Mouse (Mus musculus) inflammation-experienced regulatory T-cells, adult 6 months (primary cell): Measurements from ENCODE around the gene Olfr715b. TPM values are rescaled to one million over a fixed set of nuclear protein-coding genes. Genes with fewer than 3 reads are reported as not detected.
"Not testable (repeated sequence)": the region's sequence is repeated elsewhere in the genome, so short reads cannot be mapped to it uniquely, and the experiment has no call there.

ENCODE experiments used
- ATAC-seq: one replicate; pipeline ENCODE4 v1.8.0; 2017
- polyA plus RNA-seq, 3 experiments: library from polyadenylated mRNA; unstranded; fragments of 100-300 nt; shearing (Covaris generic); gene quantifications; one replicate each; pipeline ENCODE4 v1.2.1; 2017

The Olfr715b gene
- polyA plus RNA-seq = under 1 TPM in 1 of 3 experiments, not detected in 2; 0.17 TPM

- ATAC-seq = not testable (repeated sequence)
Measured at GRCm38 (mm10) chr7:107110269-107110668, at the start of gene Olfr715b. Gene Olfr715b, minus strand, starts transcription at chr7:107110369.

GRCm38 (mm10) chr7:107138027-107138426 is 27.9 kb upstream of the Olfr715b start, which contains the start of gene Olfr716:
Gene Olfr716, plus strand, starts transcription at chr7:107138327.
- not testable (repeated sequence) for ATAC-seq

GRCm38 (mm10) chr7:107130983-107131382 is 20.8 kb upstream of the Olfr715b start, which contains the start of gene Olfr715:
Gene Olfr715, minus strand, starts transcription at chr7:107131083.
- not testable (repeated sequence) for ATAC-seq

GRCm38 (mm10) chr7:107092920-107093319 is 17.2 kb downstream of the Olfr715b start, which contains the start of gene Olfr17:
Gene Olfr17, plus strand, starts transcription at chr7:107093220.
- ATAC-seq = no peak

GRCm38 (mm10) chr7:107070681-107071080 is 39.5 kb downstream of the Olfr715b start, which contains the start of gene Olfr714:
Gene Olfr714, plus strand, starts transcription at chr7:107070981.
- ATAC-seq = no peak

Other genes with a start within 250 kb of the Olfr715b start
- gene Olfr704, start 247.2 kb downstream of the Olfr715b start, polyA plus RNA-seq = not detected
- not detected for gene Olfr705, start 233.5 kb downstream of the Olfr715b start, polyA plus RNA-seq
- not detected for gene Olfr706, start 222.2 kb downstream of the Olfr715b start, polyA plus RNA-seq
- not detected for gene Olfr707, start 209.1 kb downstream of the Olfr715b start, polyA plus RNA-seq
- gene Olfr1532-ps1, start 202.4 kb downstream of the Olfr715b start, polyA plus RNA-seq = not detected
- gene Olfr709-ps1, start 178.2 kb downstream of the Olfr715b start, polyA plus RNA-seq = not detected
- not detected for gene Olfr710, start 162.1 kb downstream of the Olfr715b start, polyA plus RNA-seq
- not detected for gene Olfr6, start 146.4 kb downstream of the Olfr715b start, polyA plus RNA-seq
- gene Olfr711, start 134.9 kb downstream of the Olfr715b start, polyA plus RNA-seq = not detected
- not detected for gene Olfr2, start 104.3 kb downstream of the Olfr715b start, polyA plus RNA-seq
- not detected for gene Olfr713, start 79.2 kb downstream of the Olfr715b start, polyA plus RNA-seq
- gene Olfr714, start 39.4 kb downstream of the Olfr715b start, polyA plus RNA-seq = not detected
- not detected for gene Olfr17, start 17.1 kb downstream of the Olfr715b start, polyA plus RNA-seq
- gene Olfr715, start 20.7 kb upstream of the Olfr715b start, polyA plus RNA-seq = not detected
- not detected for gene Olfr716, start 28.0 kb upstream of the Olfr715b start, polyA plus RNA-seq
- gene Nlrp14, start 56.6 kb upstream of the Olfr715b start, polyA plus RNA-seq = not detected
- gene Rbmxl2, start 99.1 kb upstream of the Olfr715b start, polyA plus RNA-seq = not detected